ENCODE assay signal across 24 mouse cellular contexts in the genomic region with DNA sequence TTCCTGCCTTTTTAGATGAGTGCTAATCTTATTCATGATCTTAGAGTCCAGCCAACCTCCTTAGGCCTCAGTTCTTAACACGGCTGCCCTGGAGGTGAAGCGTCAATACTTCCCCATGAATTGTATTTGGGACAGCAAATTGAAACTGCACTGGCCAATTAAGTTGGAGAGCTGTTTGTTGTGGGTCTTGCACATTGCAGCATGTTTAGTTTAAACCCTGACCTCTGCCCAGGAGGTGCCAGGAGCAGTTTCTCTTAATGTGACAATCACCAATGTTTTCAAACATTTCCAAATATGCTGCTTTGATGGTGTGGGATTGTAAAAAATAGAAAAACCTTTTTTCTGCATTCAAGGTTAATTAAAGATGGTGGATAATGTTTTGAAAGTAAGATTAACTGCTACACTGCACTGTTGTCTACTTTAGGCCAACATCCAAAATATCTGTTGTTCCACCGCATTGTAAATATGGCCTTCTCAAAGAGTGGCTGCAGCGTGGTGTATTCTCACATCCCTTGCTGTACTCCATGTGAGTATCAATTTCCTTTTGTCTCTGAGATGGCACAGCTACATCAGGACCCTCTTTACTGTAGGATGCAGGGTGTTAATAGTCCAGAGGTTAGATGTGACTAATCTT. TPM values are rescaled to one million over a fixed set of nuclear protein-coding genes. Genes with fewer than 3 reads are reported as not detected.
DNase-seq lines count a peak whose midpoint lies in the region; ATAC-seq and TF ChIP-seq lines count a peak whose summit lies in the region.
"Had no signal": no experiment of that assay in that cellular context is flagged by ENCODE, and none has a peak within 500 bp of the region (broad histone marks: within the 10 kb centered on the region; RNA-seq: fewer than 3 reads in every experiment).

No protein-coding gene starts in this region.

- H3K27ac ChIP-seq in lung, embryonic 14.5 days (ENCODE audit: low read depth): no peak overlapping the region
- H3K27ac ChIP-seq in midbrain, embryonic 11.5 days (ENCODE audit: low read depth, low read length): no peak overlapping the region
- no peak overlapping the region for H3K27ac ChIP-seq in midbrain, embryonic 13.5 days
- H3K27ac ChIP-seq: embryonic facial prominence, embryonic 10.5 days; embryonic facial prominence, embryonic 13.5 days; forebrain, embryonic 12.5 days; forebrain, embryonic 15.5 days; heart, adult 2 months; hindbrain, embryonic 13.5 days had no signal

- no peak overlapping the region for H3K4me3 ChIP-seq in lung, embryonic 14.5 days (ENCODE audit: low read depth, low read length)
- H3K4me3 ChIP-seq in lung, adult 2 months (replicated peaks; ENCODE audit: extremely low read depth, low read depth, low read length): no peak overlapping the region
- H3K4me3 ChIP-seq in midbrain, embryonic 11.5 days (ENCODE audit: low read depth, low read length): no peak overlapping the region
- no peak overlapping the region for H3K4me3 ChIP-seq in midbrain, embryonic 13.5 days (replicated peaks)
- H3K4me3 ChIP-seq: embryonic facial prominence, embryonic 10.5 days; embryonic facial prominence, embryonic 13.5 days; erythroblast, embryonic 14.5 days; forebrain, embryonic 12.5 days; forebrain, embryonic 15.5 days; heart, adult 2 months; hindbrain, embryonic 13.5 days had no signal

- peaks cover 9% of the 10 kb centered on the region for H3K36me3 ChIP-seq in lung, embryonic 14.5 days (ENCODE audit: insufficient read depth)
- H3K36me3 ChIP-seq in midbrain, embryonic 11.5 days (ENCODE audit: control insufficient read depth, insufficient read depth, low read length): no peaks in the 10 kb centered on the region
- peaks cover 14% of the 10 kb centered on the region for H3K36me3 ChIP-seq in midbrain, embryonic 13.5 days

- no peaks in the 10 kb centered on the region for H3K9me3 ChIP-seq in lung, embryonic 14.5 days (ENCODE audit: low read depth, low read length)
- no peaks in the 10 kb centered on the region for H3K9me3 ChIP-seq in midbrain, embryonic 11.5 days (ENCODE audit: control insufficient read depth, low read length)
- no peaks in the 10 kb centered on the region for H3K9me3 ChIP-seq in midbrain, embryonic 13.5 days
- H3K9me3 ChIP-seq: embryonic facial prominence, embryonic 10.5 days; embryonic facial prominence, embryonic 13.5 days; forebrain, embryonic 12.5 days; forebrain, embryonic 15.5 days; hindbrain, embryonic 13.5 days had no signal

- DNase-seq in lung, embryonic 14.5 days: peak; percentile 84
- DNase-seq in lung, adult 2 months: no peak
- peak; percentile 80 for DNase-seq in midbrain, embryonic 11.5 days (ENCODE audit: low spot score, missing footprints)
- DNase-seq in lung, postnatal 36 days: peak; percentile 54
- no peak for DNase-seq in thymus, postnatal 10 days (ENCODE audit: low spot score in 2 of 2)
- DNase-seq: adrenal gland, adult 2 months; adrenal gland, postnatal 14 days; cerebellum, adult 11 months; cerebellum, adult 2 months; cerebellum, adult 9-11 months; cerebellum, postnatal 25 days; embryo, embryonic 11 days; gastrocnemius, postnatal 25 days; heart, adult 2 months had no signal

- ATAC-seq in lung, embryonic 14.5 days (ENCODE audit: insufficient read depth): peak; percentile 63
- ATAC-seq in midbrain, embryonic 11.5 days (ENCODE audit: low FRiP score): no peak
- ATAC-seq in midbrain, embryonic 13.5 days: no peak
- ATAC-seq: CD4-positive, CD25-positive, alpha-beta regulatory T cell, adult 4 months; forebrain, embryonic 15.5 days; hindbrain, embryonic 16.5 days had no signal

- no peak overlapping the region for H3K4me2 ChIP-seq in lung, embryonic 14.5 days
- no peak overlapping the region for H3K4me2 ChIP-seq in midbrain, embryonic 11.5 days
- H3K4me2 ChIP-seq in midbrain, embryonic 13.5 days (replicated peaks): no peak overlapping the region
- H3K4me2 ChIP-seq: embryonic facial prominence, embryonic 13.5 days; forebrain, embryonic 12.5 days; forebrain, embryonic 15.5 days; heart, embryonic 11.5 days; hindbrain, embryonic 13.5 days had no signal

- 53% methylated on average over 4 of the region's 4 CpGs for WGBS in lung, embryonic 14.5 days
- 72% methylated on average over 4 of the region's 4 CpGs for WGBS in lung, adult 2 months
- WGBS in midbrain, embryonic 11.5 days: 66% methylated on average over 4 of the region's 4 CpGs
- WGBS in midbrain, embryonic 13.5 days: 58% methylated on average over 4 of the region's 4 CpGs

- H3K4me1 ChIP-seq in lung, embryonic 14.5 days (ENCODE audit: insufficient read depth): no peaks in the 10 kb centered on the region
- H3K4me1 ChIP-seq in lung, adult 2 months (ENCODE audit: control insufficient read depth, insufficient read depth, low read length): no peaks in the 10 kb centered on the region
- H3K4me1 ChIP-seq in midbrain, embryonic 11.5 days (ENCODE audit: control insufficient read depth, insufficient read depth, low read length): no peaks in the 10 kb centered on the region
- peaks cover 6% of the 10 kb centered on the region; the same call in 1 of the 2 replicates for H3K4me1 ChIP-seq in midbrain, embryonic 13.5 days (replicated peaks)
- H3K4me1 ChIP-seq: embryonic facial prominence, embryonic 13.5 days; hindbrain, embryonic 13.5 days had no signal

- TF ChIP-seq POLR2A in lung, adult 2 months (IDR thresholded peaks at IDR 0.05; ENCODE audit: borderline replicate concordance, extremely low read depth, low read depth, low read length): no peak

- no peak overlapping the region for H3K9ac ChIP-seq in lung, embryonic 14.5 days
- no peak overlapping the region for H3K9ac ChIP-seq in midbrain, embryonic 11.5 days (ENCODE audit: low read length)
- no peak overlapping the region for H3K9ac ChIP-seq in midbrain, embryonic 13.5 days (replicated peaks)
- H3K9ac ChIP-seq: embryonic facial prominence, embryonic 13.5 days; forebrain, embryonic 12.5 days; forebrain, embryonic 15.5 days; hindbrain, embryonic 13.5 days had no signal

- no peaks in the 10 kb centered on the region for H3K27me3 ChIP-seq in lung, embryonic 14.5 days (ENCODE audit: insufficient read depth, low read length)
- H3K27me3 ChIP-seq in midbrain, embryonic 11.5 days (ENCODE audit: control insufficient read depth, insufficient read depth, low read length): no peaks in the 10 kb centered on the region
- no peaks in the 10 kb centered on the region for H3K27me3 ChIP-seq in midbrain, embryonic 13.5 days
- H3K27me3 ChIP-seq: embryonic facial prominence, embryonic 13.5 days; forebrain, embryonic 12.5 days; forebrain, embryonic 15.5 days; hindbrain, embryonic 13.5 days had no signal

- no peak for TF ChIP-seq CTCF in lung, embryonic 14.5 days (IDR thresholded peaks at IDR 0.05; ENCODE audit: low read depth)
- no peak for TF ChIP-seq CTCF in lung, adult 2 months (IDR thresholded peaks at IDR 0.05; ENCODE audit: insufficient read depth, low read length)

RNA-seq across cellular contexts. Expression of gene Aktip, which starts 46.2 kb away (rescaled TPM):
- 60.8 and 61.7 TPM in 2 replicates for polyA plus RNA-seq in lung, embryonic 14.5 days (2014; fragmentation: Nextera tagmentation; extraction: Ambion mirVana)
- polyA plus RNA-seq in lung, adult 2 months (2012; rRNA removed): 29.0 and 41.9 TPM in 2 replicates
- 94.6 and 96.4 TPM in 2 replicates for polyA plus RNA-seq in midbrain, embryonic 11.5 days (2014; fragmentation: Nextera tagmentation; extraction: Ambion mirVana)
- 128 and 133 TPM in 2 replicates for polyA plus RNA-seq in midbrain, embryonic 13.5 days (2015; fragmentation: Nextera tagmentation; extraction: Ambion mirVana)
- polyA plus RNA-seq: erythroblast, embryonic 14.5 days had no signal

Comparison
In these comparisons a context has a peak if more than half of its experiments do, and no peak if none do; other contexts are left out.
1. DNase-seq: peak in lung, embryonic 14.5 days (single experiment), midbrain, embryonic 11.5 days (single experiment) and lung, postnatal 36 days (single experiment); none in lung, adult 2 months (single experiment) and thymus, postnatal 10 days (0 of 2).